Comparison of ENCODE assay signal across 14 mouse cellular contexts in the genomic region with DNA sequence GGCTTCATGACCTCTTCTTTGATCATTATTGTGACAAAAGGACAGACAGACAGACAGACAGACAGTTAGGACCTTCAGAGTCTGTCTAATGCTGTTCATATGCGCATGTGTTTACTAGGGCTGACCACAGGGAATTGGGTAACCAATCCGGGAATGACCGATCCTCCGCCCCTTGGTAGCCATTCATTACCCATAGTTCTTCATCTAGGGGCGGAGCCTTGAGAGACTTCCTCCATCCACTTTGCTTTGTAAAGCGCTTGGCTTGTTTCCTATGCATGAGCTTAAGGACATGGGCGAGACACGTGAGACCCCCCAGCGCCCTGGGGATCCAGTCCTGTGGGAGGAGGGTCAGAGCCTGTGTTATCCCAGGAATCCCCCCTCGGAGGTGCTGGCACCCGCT.
A peak's percentile ranks its signal among the peaks of the same experiment; 100 is the strongest.
DNase-seq lines count a peak whose midpoint lies in the region; ATAC-seq and TF ChIP-seq lines count a peak whose summit lies in the region.
"Had no signal": no experiment of that assay in that cellular context is flagged by ENCODE, and none has a peak within 500 bp of the region (broad histone marks: within the 10 kb centered on the region; RNA-seq: fewer than 3 reads in every experiment).

No protein-coding gene starts in this region.

- WGBS in intestine, embryonic 15.5 days: 84% methylated on average over 11 of the region's 11 CpGs
- WGBS in intestine, postnatal 0 days: 77% methylated on average over 11 of the region's 11 CpGs
- 81% methylated on average over 11 of the region's 11 CpGs for WGBS in midbrain, embryonic 15.5 days
- WGBS in midbrain, postnatal 0 days: 83% methylated on average over 11 of the region's 11 CpGs
- WGBS in bone marrow, adult 2 months: 76% methylated on average over 11 of the region's 11 CpGs
- 88% methylated on average over 11 of the region's 11 CpGs for WGBS in macrophage (ENCODE audit: missing documents)

- H3K79me2 ChIP-seq in macrophage (ENCODE audit: inconsistent target): no peaks in the 10 kb centered on the region

- H3K36me3 ChIP-seq in intestine, embryonic 15.5 days: no peaks in the 10 kb centered on the region; the same call in 1 of the 2 replicates
- H3K36me3 ChIP-seq in intestine, postnatal 0 days (ENCODE audit: control insufficient read depth, insufficient read depth): no peaks in the 10 kb centered on the region; the same call in 1 of the 2 replicates
- peaks cover 19% of the 10 kb centered on the region for H3K36me3 ChIP-seq in midbrain, embryonic 15.5 days (replicated peaks)
- peaks cover 41% of the 10 kb centered on the region for H3K36me3 ChIP-seq in midbrain, postnatal 0 days (ENCODE audit: insufficient read depth, low read length)
- H3K36me3 ChIP-seq in macrophage (ENCODE audit: inconsistent target): no peaks in the 10 kb centered on the region
- H3K36me3 ChIP-seq: embryonic facial prominence, embryonic 12.5 days; limb, embryonic 12.5 days had no signal

- TF ChIP-seq CTCF in intestine, postnatal 0 days (IDR thresholded peaks at IDR 0.05; ENCODE audit: low read depth): no peak
- no peak for TF ChIP-seq CTCF in midbrain, postnatal 0 days (IDR thresholded peaks at IDR 0.05)
- TF ChIP-seq CTCF in bone marrow, adult 2 months (IDR thresholded peaks at IDR 0.05; ENCODE audit: control insufficient read depth, insufficient read depth, low read length): no peak

- 0 out of 2 replicates have a peak overlapping the region, but pooled peaks have one; percentile 11 for H3K4me3 ChIP-seq in intestine, embryonic 15.5 days (replicated peaks)
- no peak overlapping the region for H3K4me3 ChIP-seq in intestine, postnatal 0 days (ENCODE audit: low read depth, low read length)
- 0 out of 2 replicates have a peak overlapping the region, but pooled peaks have one; percentile 3 for H3K4me3 ChIP-seq in midbrain, embryonic 15.5 days
- H3K4me3 ChIP-seq in midbrain, postnatal 0 days (ENCODE audit: low read depth, low read length): no peak overlapping the region
- peak overlapping the region; percentile 5 for H3K4me3 ChIP-seq in bone marrow, adult 2 months (replicated peaks; ENCODE audit: control insufficient read depth, low read depth, low read length)
- peak overlapping the region; percentile 14; the same call in 1 of the 2 replicates for H3K4me3 ChIP-seq in macrophage (ENCODE audit: inconsistent target)
- H3K4me3 ChIP-seq: embryonic facial prominence, embryonic 12.5 days; heart, embryonic 13.5 days; limb, embryonic 12.5 days; myocyte had no signal

- no peak overlapping the region for H3K9ac ChIP-seq in intestine, embryonic 15.5 days
- no peak overlapping the region for H3K9ac ChIP-seq in intestine, postnatal 0 days (ENCODE audit: low read depth, low read length)
- no peak overlapping the region for H3K9ac ChIP-seq in midbrain, embryonic 15.5 days
- no peak overlapping the region for H3K9ac ChIP-seq in midbrain, postnatal 0 days (replicated peaks; ENCODE audit: low read length, poor library complexity, severe bottlenecking)
- H3K9ac ChIP-seq: embryonic facial prominence, embryonic 12.5 days; heart, embryonic 13.5 days; limb, embryonic 12.5 days had no signal

- no peaks in the 10 kb centered on the region for H3K4me1 ChIP-seq in intestine, embryonic 15.5 days (replicated peaks)
- no peaks in the 10 kb centered on the region for H3K4me1 ChIP-seq in intestine, postnatal 0 days (replicated peaks; ENCODE audit: control insufficient read depth, insufficient read depth, low read length)
- no peaks in the 10 kb centered on the region for H3K4me1 ChIP-seq in midbrain, embryonic 15.5 days
- H3K4me1 ChIP-seq in midbrain, postnatal 0 days (ENCODE audit: insufficient read depth, low read length): no peaks in the 10 kb centered on the region
- no peaks in the 10 kb centered on the region; the same call in 1 of the 2 replicates for H3K4me1 ChIP-seq in bone marrow, adult 2 months (ENCODE audit: control insufficient read depth, insufficient read depth, low read length)
- H3K4me1 ChIP-seq: embryonic facial prominence, embryonic 12.5 days; heart, embryonic 13.5 days; limb, embryonic 12.5 days had no signal

- H3K27ac ChIP-seq in intestine, embryonic 15.5 days: no peak overlapping the region
- no peak overlapping the region for H3K27ac ChIP-seq in intestine, postnatal 0 days (ENCODE audit: low read depth, low read length)
- no peak overlapping the region for H3K27ac ChIP-seq in midbrain, embryonic 15.5 days
- H3K27ac ChIP-seq in midbrain, postnatal 0 days (ENCODE audit: low read depth, low read length): no peak overlapping the region
- H3K27ac ChIP-seq in bone marrow, adult 2 months (ENCODE audit: control insufficient read depth, insufficient read depth, low read depth, low read length, poor library complexity): no peak overlapping the region
- H3K27ac ChIP-seq in macrophage: no peak overlapping the region
- H3K27ac ChIP-seq: embryonic facial prominence, embryonic 12.5 days; heart, embryonic 13.5 days; limb, embryonic 12.5 days had no signal

- no peak for DNase-seq in midbrain, postnatal 0 days (ENCODE audit: low spot score)
- no peak for DNase-seq in cerebellum, adult 9-11 months
- no peak for DNase-seq in adipocyte (ENCODE audit: low spot score)
- DNase-seq: cerebellum, adult 11-12 months had no signal

- no peaks in the 10 kb centered on the region for H3K9me3 ChIP-seq in intestine, embryonic 15.5 days
- H3K9me3 ChIP-seq in intestine, postnatal 0 days (ENCODE audit: control insufficient read depth): no peaks in the 10 kb centered on the region
- no peaks in the 10 kb centered on the region for H3K9me3 ChIP-seq in midbrain, embryonic 15.5 days
- no peaks in the 10 kb centered on the region; the same call in 1 of the 2 replicates for H3K9me3 ChIP-seq in midbrain, postnatal 0 days (ENCODE audit: low read length)
- H3K9me3 ChIP-seq: embryonic facial prominence, embryonic 12.5 days; heart, embryonic 13.5 days; limb, embryonic 12.5 days had no signal

- no peak overlapping the region for H3K4me2 ChIP-seq in intestine, embryonic 15.5 days (replicated peaks)
- no peak overlapping the region for H3K4me2 ChIP-seq in intestine, postnatal 0 days (replicated peaks; ENCODE audit: low read depth)
- no peak overlapping the region for H3K4me2 ChIP-seq in midbrain, embryonic 15.5 days
- H3K4me2 ChIP-seq in midbrain, postnatal 0 days (ENCODE audit: low read depth, low read length, poor library complexity, severe bottlenecking): no peak overlapping the region
- H3K4me2 ChIP-seq: embryonic facial prominence, embryonic 12.5 days; heart, embryonic 13.5 days; limb, embryonic 12.5 days had no signal

- no peak; the same call in 1 of the 2 replicates for ATAC-seq in intestine, embryonic 15.5 days
- no peak for ATAC-seq in intestine, postnatal 0 days
- ATAC-seq in midbrain, embryonic 15.5 days (replicated peaks): no peak; the same call in 1 of the 2 replicates
- no peak for ATAC-seq in midbrain, postnatal 0 days (ENCODE audit: low FRiP score)
- ATAC-seq: inflammation-experienced regulatory T-cells, adult 6 months had no signal

- no peak for TF ChIP-seq POLR2A in bone marrow, adult 2 months (IDR thresholded peaks at IDR 0.05; ENCODE audit: borderline replicate concordance, control insufficient read depth, low read depth, low read length)

- no peaks in the 10 kb centered on the region for H3K27me3 ChIP-seq in intestine, embryonic 15.5 days (replicated peaks)
- no peaks in the 10 kb centered on the region for H3K27me3 ChIP-seq in intestine, postnatal 0 days (replicated peaks; ENCODE audit: control insufficient read depth, insufficient read depth, low read length)
- H3K27me3 ChIP-seq in midbrain, embryonic 15.5 days (replicated peaks): no peaks in the 10 kb centered on the region
- no peaks in the 10 kb centered on the region for H3K27me3 ChIP-seq in midbrain, postnatal 0 days (ENCODE audit: insufficient read depth, low read length)
- H3K27me3 ChIP-seq: embryonic facial prominence, embryonic 12.5 days; heart, embryonic 13.5 days; limb, embryonic 12.5 days had no signal

Comparison
In these comparisons a context has a peak if more than half of its experiments do, and no peak if none do; other contexts are left out.
1. H3K4me3 ChIP-seq: peak in intestine, embryonic 15.5 days (single experiment), midbrain, embryonic 15.5 days (single experiment), bone marrow, adult 2 months (single experiment) and macrophage (single experiment); none in intestine, postnatal 0 days (single experiment) and midbrain, postnatal 0 days (single experiment).